Mouse (Mus musculus) forebrain, embryonic 15.5 days (tissue): Measurements from ENCODE around the gene Rps19bp1. TPM values are rescaled to one million over a fixed set of nuclear protein-coding genes. Genes with fewer than 3 reads are reported as not detected.

Experiments used
- ATAC-seq: fragments of 200-750 bp; cut with Nextera tagmentation; replicated peaks from 2 replicates; pipeline ENCODE4 v1.8.0; 2017; ENCODE audit warnings: mild to moderate bottlenecking, moderate TSS enrichment, moderate library complexity
- H3K27ac ChIP-seq: fragments of 300-500 bp; sonication (generic); replicated peaks from 2 replicates; pipeline ENCODE4 v1.5.1; 2015; ENCODE audit warnings: mild to moderate bottlenecking, inconsistent platforms
- H3K27me3 ChIP-seq: fragments of 300-500 bp; sonication (generic); 2 replicates; pipeline ENCODE4 v1.6.1; 2015; ENCODE audit warnings: inconsistent platforms
- H3K36me3 ChIP-seq: fragments of 300-500 bp; sonication (generic); 2 replicates; pipeline ENCODE4 v1.6.1; 2015; ENCODE audit warnings: mild to moderate bottlenecking, inconsistent platforms
- H3K4me1 ChIP-seq: fragments of 300-500 bp; sonication (generic); 2 replicates; pipeline ENCODE4 v1.6.1; 2015; ENCODE audit warnings: inconsistent platforms
- H3K4me2 ChIP-seq: fragments of 300-500 bp; sonication (generic); replicated peaks from 2 replicates; pipeline ENCODE4 v1.6.1; 2015; ENCODE audit warnings: mild to moderate bottlenecking, inconsistent platforms
- H3K4me3 ChIP-seq: fragments of 300-500 bp; sonication (generic); 2 replicates; pipeline ENCODE4 v1.5.1; 2015; ENCODE audit warnings: mild to moderate bottlenecking, inconsistent platforms
- H3K9ac ChIP-seq: fragments of 300-500 bp; sonication (generic); replicated peaks from 2 replicates; pipeline ENCODE4 v1.6.1; 2015; ENCODE audit warnings: mild to moderate bottlenecking, inconsistent platforms
- H3K9me3 ChIP-seq: fragments of 300-500 bp; sonication (generic); 2 replicates; pipeline ENCODE4 v1.6.1; 2016; ENCODE audit warnings: inconsistent platforms
- WGBS: fragments of 180-500 bp; shearing (Covaris S2); methylation state at CpG from one replicate; pipeline ENCODE4 v1.1.7; 2015; ENCODE audit warnings: mixed read lengths; 5-methylcytosine and 5-hydroxymethylcytosine counted together
- polyA plus RNA-seq: library from polyadenylated mRNA; unstranded; fragments of >200 nt; fragmentation: Nextera tagmentation; extraction: Ambion mirVana; gene quantifications from 2 replicates; pipeline ENCODE4 v1.2.1, GENCODE M21; 2015

Rps19bp1 gene
- polyA plus RNA-seq, 1 experiment from 2014 or later: 65.3 TPM

DNA sequence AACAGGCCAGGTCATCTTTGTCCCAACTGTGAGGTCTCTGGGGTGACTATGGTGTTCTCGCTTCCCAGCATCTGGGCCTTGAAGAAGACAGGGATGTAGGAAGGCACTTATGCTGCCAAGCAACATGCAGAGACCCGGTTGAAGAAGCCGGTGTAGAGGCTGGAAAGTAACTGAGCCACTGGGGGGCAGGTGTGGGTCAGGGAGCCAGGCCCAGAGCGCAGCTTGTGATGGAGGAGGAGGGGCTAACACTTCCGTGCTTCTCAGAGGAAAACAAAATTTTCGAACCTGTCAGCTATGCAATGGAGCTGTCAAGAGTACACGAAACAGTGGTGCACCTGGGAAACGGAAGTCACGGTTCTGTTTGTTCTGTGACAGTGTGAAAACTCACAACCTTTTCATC lies 13.0 kb upstream of the Rps19bp1 start:
- Histone ChIP-seq H3K4me1 (peaks cover 6% of the 10 kb centered on the region), H3K4me2 (no peak overlapping the region), H3K27ac (no peak overlapping the region), H3K9me3 (no peaks in the 10 kb centered on the region), H3K4me3 (no peak overlapping the region), H3K36me3 (no peaks in the 10 kb centered on the region), H3K9ac (no peak overlapping the region), H3K27me3 (no peaks in the 10 kb centered on the region)
- ATAC-seq: no peak
- WGBS: 38% methylated on average over 9 of the region's 9 CpGs

DNA sequence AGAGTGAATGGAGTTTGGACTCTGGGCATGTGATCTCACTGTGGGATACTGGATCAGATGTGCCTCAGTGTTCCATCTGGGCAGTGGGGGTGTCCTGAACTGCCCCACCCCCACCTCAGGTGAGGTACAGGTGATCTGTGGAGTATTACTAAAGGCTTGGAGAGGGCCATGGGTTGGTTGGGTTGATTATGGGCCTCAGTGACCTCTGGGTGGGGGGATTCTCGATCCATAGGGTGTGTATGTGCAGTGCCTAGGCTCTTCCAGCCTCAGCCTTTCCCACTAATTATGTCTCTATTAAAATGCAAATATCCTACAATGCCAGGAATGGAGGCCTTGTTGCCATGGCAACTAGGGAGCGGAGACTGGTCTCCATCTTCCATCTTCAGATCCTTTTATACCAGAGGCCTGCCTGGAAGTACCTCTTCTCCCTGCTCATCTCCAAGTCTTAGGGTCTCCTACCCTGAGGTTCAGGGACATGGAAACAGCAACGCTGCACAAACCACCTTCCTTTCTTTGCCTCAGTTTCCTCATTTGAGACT lies 7.8 kb upstream of the Rps19bp1 start:
- Histone ChIP-seq H3K9me3 (no peaks in the 10 kb centered on the region), H3K36me3 (no peaks in the 10 kb centered on the region), H3K4me1 (peaks cover 7% of the 10 kb centered on the region), H3K27ac (0 out of 2 replicates have a peak overlapping the region, but pooled peaks have one; percentile 5), H3K27me3 (no peaks in the 10 kb centered on the region), H3K9ac (no peak overlapping the region), H3K4me3 (no peak overlapping the region), H3K4me2 (no peak overlapping the region)
- 0 out of 2 replicates have a peak, but pooled peaks have one; percentile 23 for ATAC-seq
- 34% methylated on average over 3 of the region's 3 CpGs for WGBS

- H3K9me3 ChIP-seq: no peaks in the 10 kb centered on the region
- H3K4me1 ChIP-seq: peaks cover 18% of the 10 kb centered on the region
- no peaks in the 10 kb centered on the region for H3K36me3 ChIP-seq
- no peaks in the 10 kb centered on the region for H3K27me3 ChIP-seq
- peak; percentile 41; the same call in 1 of the 2 replicates for ATAC-seq
- H3K27ac ChIP-seq: no peak overlapping the region
- H3K4me3 ChIP-seq: no peak overlapping the region
- no peak overlapping the region for H3K4me2 ChIP-seq
- 0% methylated on average over 2 of the region's 2 CpGs for WGBS
- H3K9ac ChIP-seq: no peak overlapping the region
Observed at GRCm38 (mm10) chr15:80266281-80266680, 2.2 kb upstream of the Rps19bp1 start.

- Histone ChIP-seq H3K27me3 (no peaks in the 10 kb centered on the region), H3K27ac (no peak overlapping the region), H3K4me1 (peaks cover 46% of the 10 kb centered on the region), H3K4me3 (no peak overlapping the region), H3K4me2 (no peak overlapping the region), H3K9me3 (no peaks in the 10 kb centered on the region), H3K36me3 (peaks cover 34% of the 10 kb centered on the region), H3K9ac (no peak overlapping the region)
- no peak for ATAC-seq
- 86% methylated on average over 7 of the region's 7 CpGs for WGBS
Observed at GRCm38 (mm10) chr15:80261100-80261499, 3.0 kb downstream of the Rps19bp1 start.

- Histone ChIP-seq H3K9me3 (no peaks in the 10 kb centered on the region), H3K27me3 (no peaks in the 10 kb centered on the region), H3K36me3 (peaks cover 34% of the 10 kb centered on the region), H3K4me1 (peaks cover 46% of the 10 kb centered on the region), H3K4me2 (no peak overlapping the region), H3K9ac (0 out of 2 replicates have a peak overlapping the region, but pooled peaks have one; percentile 4), H3K4me3 (no peak overlapping the region), H3K27ac (peak overlapping the region; percentile 60)
- WGBS: 14% methylated on average over 3 of the region's 3 CpGs
- ATAC-seq: no peak
Observed at GRCm38 (mm10) chr15:80260677-80261076, 3.4 kb downstream of the Rps19bp1 start.

DNA sequence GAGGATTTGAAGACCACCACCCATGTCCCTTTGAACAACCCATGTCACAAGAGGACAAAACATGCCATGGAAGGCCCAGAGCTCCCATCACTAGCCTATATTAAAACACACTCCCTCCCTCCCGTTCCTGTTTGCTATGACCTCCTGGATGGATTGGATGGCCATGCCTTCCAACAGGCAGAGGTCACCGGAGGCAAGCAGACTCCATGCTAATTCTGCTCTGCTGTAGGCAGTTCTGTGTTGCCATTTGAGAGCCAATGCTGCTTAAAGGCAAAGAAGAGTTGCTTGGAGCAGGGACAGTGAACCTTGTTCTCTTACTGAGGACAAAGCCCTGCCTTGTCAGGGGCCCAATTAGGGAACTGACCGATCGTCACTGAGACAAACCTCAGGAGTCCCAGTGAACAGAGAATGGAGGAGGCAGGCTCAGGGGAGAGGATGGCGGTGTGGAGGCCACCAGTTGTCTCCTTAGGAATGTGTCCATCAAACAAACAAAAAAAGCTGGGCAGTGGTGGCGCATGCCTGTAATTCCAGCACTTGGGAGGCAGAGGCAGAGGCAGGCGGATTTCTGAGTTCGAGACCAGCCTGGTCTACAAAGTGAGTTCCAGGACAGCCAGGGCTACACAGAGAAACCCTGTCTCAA lies 4.6 kb downstream of the Rps19bp1 start:
- Histone ChIP-seq H3K27me3 (no peaks in the 10 kb centered on the region), H3K36me3 (peaks cover 34% of the 10 kb centered on the region), H3K9ac (no peak overlapping the region), H3K4me2 (no peak overlapping the region), H3K27ac (0 out of 2 replicates have a peak overlapping the region, but pooled peaks have one; percentile 39), H3K4me1 (peaks cover 45% of the 10 kb centered on the region), H3K4me3 (no peak overlapping the region), H3K9me3 (no peaks in the 10 kb centered on the region)
- ATAC-seq: no peak
- 68% methylated on average over 8 of the region's 8 CpGs for WGBS

DNA sequence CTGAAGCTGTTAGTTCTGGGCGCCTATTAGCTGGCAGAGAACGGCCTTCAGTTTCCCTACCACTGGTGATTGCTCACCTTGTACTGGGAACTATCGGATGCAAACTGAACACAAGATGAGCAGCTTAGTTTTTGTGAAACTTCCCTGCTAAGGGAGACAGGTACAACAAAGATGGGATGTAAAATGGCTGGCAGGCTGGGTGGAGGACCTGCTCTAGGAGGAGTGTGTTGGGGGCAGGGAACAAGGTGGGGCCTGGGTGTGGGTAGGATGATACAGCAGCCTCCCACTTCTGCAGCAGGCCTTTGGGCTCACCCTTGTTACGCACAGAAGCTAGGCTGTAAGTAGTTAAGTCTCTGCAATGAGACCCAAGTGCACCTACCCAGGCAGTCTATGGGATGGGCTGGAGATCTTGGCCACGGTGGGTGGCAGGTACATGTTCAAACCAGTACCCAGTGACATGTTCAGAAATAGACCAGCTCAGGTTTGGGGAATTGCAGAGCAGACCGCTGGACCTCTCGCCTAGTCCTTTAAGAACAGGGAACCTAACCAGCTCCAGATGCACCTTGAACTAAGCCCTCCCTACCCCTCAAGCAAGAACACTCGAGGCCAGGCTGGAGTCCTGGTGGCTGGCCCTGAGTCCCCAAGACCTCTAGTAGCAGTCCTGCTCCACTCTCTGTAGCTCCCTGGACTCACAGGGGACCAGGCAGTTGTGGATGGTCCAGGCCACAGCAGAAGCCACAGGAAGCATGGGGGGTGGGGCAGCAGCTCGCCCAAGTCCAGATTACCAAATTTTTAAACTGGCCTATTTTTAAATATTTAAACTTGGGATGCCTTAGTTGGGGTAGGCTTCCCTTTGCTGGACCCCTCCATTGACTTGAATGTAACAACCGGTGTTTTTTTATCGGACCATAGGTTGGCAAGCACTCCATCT lies 5.6 kb downstream of the Rps19bp1 start:
- WGBS: 65% methylated on average over 11 of the region's 11 CpGs
- Histone ChIP-seq H3K9me3 (no peaks in the 10 kb centered on the region), H3K4me1 (peaks cover 49% of the 10 kb centered on the region), H3K9ac (peak overlapping the region; percentile 100; the same call in 1 of the 2 replicates), H3K27ac (peak overlapping the region; percentile 99), H3K36me3 (peaks cover 34% of the 10 kb centered on the region), H3K27me3 (no peaks in the 10 kb centered on the region), H3K4me3 (no peak overlapping the region; the same call in 1 of the 2 replicates), H3K4me2 (peak overlapping the region; percentile 92; the same call in 1 of the 2 replicates)
- no peak for ATAC-seq

- Histone ChIP-seq H3K4me2 (peak overlapping the region; percentile 92), H3K27ac (peak overlapping the region; percentile 99), H3K4me3 (peak overlapping the region; percentile 16), H3K4me1 (peaks cover 41% of the 10 kb centered on the region), H3K9me3 (no peaks in the 10 kb centered on the region), H3K36me3 (peaks cover 34% of the 10 kb centered on the region), H3K9ac (peak overlapping the region; percentile 100), H3K27me3 (no peaks in the 10 kb centered on the region)
- ATAC-seq: no peak
- 24% methylated on average over 4 of the region's 4 CpGs for WGBS
Observed at GRCm38 (mm10) chr15:80257602-80258239, 6.4 kb downstream of the Rps19bp1 start.

DNA sequence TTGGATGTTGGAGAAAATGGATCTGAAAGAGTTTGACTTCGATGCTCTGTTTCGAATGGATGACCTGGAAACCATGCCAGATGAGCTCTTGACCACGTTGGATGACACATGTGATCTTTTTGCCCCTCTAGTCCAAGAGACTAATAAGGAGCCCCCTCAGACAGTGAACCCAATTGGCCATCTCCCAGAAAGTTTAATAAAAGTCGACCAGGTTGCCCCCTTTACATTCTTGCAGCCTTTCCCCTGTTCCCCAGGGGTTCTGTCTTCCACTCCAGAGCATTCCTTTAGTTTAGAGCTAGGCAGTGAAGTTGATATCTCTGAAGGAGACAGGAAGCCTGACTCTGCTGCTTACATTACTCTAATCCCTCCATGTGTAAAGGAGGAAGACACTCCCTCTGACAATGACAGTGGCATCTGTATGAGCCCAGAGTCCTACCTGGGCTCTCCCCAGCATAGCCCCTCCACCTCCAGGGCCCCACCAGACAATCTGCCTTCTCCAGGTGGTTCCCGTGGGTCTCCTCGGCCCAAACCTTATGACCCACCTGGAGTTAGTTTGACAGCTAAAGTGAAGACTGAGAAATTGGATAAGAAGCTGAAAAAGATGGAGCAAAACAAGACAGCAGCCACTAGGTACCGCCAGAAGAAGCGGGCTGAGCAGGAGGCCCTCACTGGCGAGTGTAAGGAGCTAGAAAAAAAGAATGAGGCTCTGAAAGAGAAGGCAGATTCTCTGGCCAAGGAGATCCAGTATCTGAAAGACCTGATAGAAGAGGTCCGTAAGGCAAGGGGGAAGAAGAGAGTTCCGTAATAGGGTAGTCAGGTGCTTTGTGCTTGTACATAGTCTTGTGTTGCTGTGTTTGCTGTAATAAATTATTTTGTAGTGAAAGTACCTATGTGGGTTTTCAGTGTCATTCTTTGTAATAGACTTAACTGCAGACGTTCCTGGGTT lies 7.2 kb downstream of the Rps19bp1 start:
- WGBS: 64% methylated on average over 12 of the region's 12 CpGs
- H3K36me3 ChIP-seq: peaks cover 38% of the 10 kb centered on the region

GRCm38 (mm10) chr15:80256242-80256641 lies 7.9 kb downstream of the Rps19bp1 start:
- Histone ChIP-seq H3K9me3 (no peaks in the 10 kb centered on the region), H3K27ac (peak overlapping the region; percentile 99), H3K27me3 (no peaks in the 10 kb centered on the region), H3K4me1 (peaks cover 39% of the 10 kb centered on the region), H3K36me3 (peaks cover 39% of the 10 kb centered on the region), H3K4me3 (peak overlapping the region; percentile 98), H3K4me2 (peak overlapping the region; percentile 92), H3K9ac (peak overlapping the region; percentile 100)
- no peak for ATAC-seq
- WGBS: 12% methylated on average over 16 of the region's 16 CpGs

More for the DNA sequence above, 7.2 kb downstream of the Rps19bp1 start:
- Histone ChIP-seq H3K4me2 (peak overlapping the region; percentile 92), H3K4me3 (peak overlapping the region; percentile 98), H3K27ac (peak overlapping the region; percentile 99), H3K27me3 (no peaks in the 10 kb centered on the region), H3K9ac (peak overlapping the region; percentile 100), H3K9me3 (no peaks in the 10 kb centered on the region), H3K4me1 (peaks cover 39% of the 10 kb centered on the region)
- ATAC-seq: no peak
